Mouse (Mus musculus) adrenal gland, postnatal 36 days (tissue): ENCODE measurements at regions not wholly inside any gene's neighbourhood (a gene's known extent, or its start where the extent isn't known, plus 50 kb on each side); places are given as distances from the start of the nearest gene placed in this dataset.
"Not testable (repeated sequence)": the region's sequence is repeated elsewhere in the genome, so short reads cannot be mapped to it uniquely, and the experiment has no call there.

Experiments
- DNase-seq, 2 experiments: peaks; one replicate each; pipeline ENCODE4 v3.0.0; 2021; ENCODE audit warnings: mixed read lengths in 1 of 2

- DNase-seq = no peak
Measured at GRCm38 (mm10) chr10:6182400-6182799, 260.2 kb upstream of the Rgs17 start.

- not testable (repeated sequence) for DNase-seq
Measured at GRCm38 (mm10) chr10:6164311-6164710, 242.1 kb upstream of the Rgs17 start.

GRCm38 (mm10) chr10:6156941-6157340, 234.7 kb upstream of the Rgs17 start:
- DNase-seq = no peak

GRCm38 (mm10) chr10:6134091-6134490, 211.9 kb upstream of the Rgs17 start:
- no peak for DNase-seq

- DNase-seq = not testable (repeated sequence)
Measured at GRCm38 (mm10) chr10:6124423-6124822, 202.2 kb upstream of the Rgs17 start.

- peak; percentile 1 to 21 for DNase-seq
Measured at GRCm38 (mm10) chr10:6114883-6115622, 192.9 kb upstream of the Rgs17 start.
